Mouse (Mus musculus) embryo, embryonic 11 days (tissue): ENCODE data around the gene Ftsj3.

Experiments used
- DNase-seq: peaks from one replicate; pipeline ENCODE4 v3.0.0-alpha.2; 2015

Ftsj3 gene

GRCm38 (mm10) chr11:106255685-106256451 is at the start of gene Ftsj3, which contains the start of gene Psmc5:
Ftsj3 (minus strand) TSS chr11:106256079.
Psmc5 (plus strand) TSS chr11:106256154.
- DNase-seq: peak; percentile 98

GRCm38 (mm10) chr11:106305348-106306064 is 49.6 kb upstream of the Ftsj3 start:
- no peak for DNase-seq

GRCm38 (mm10) chr11:106302634-106303033 is 46.8 kb upstream of the Ftsj3 start:
- DNase-seq: peak; percentile 64

GRCm38 (mm10) chr11:106301765-106302164 is 45.9 kb upstream of the Ftsj3 start, which contains the start of gene Gh:
Gh (minus strand) TSS chr11:106301865.
- DNase-seq: no peak

DNA sequence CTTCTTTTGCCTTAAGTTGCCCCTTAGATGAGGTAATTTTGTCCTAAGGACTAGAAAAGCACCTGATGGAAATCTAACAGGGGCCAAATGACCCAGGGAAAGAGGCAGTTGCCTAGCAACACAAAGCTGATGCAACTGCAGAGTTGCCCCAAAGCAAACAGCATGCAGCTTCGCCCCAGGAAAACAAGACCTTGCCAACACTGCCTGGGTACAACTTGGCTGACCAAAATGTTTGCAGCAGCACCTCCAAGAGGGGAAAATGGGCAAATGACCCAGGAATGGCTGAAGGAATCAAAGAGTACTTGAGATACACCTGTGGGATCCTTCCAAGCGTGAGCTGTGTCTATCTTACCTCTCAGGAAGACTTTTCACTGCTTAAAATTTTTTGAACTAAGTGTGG is 36.0 kb upstream of the Ftsj3 start:
- DNase-seq: no peak

DNA sequence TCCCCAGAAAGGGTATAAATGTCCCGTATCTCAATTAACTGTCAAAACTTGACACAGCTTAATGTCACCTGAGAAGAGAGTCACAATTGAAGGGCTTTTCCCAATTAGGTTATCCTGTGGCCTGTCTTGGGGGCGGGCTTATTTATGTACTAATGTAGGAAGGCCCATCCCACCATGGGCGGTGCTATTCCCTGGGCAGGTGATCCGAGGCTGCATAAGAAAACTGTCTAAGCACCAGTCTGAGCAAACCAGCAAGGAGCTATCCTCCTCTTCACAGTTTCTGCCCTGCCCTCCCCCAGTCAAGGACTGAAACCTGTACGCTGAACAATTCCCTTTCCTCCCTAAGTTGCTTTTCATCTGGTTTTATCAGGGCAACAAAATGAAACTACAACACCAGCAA is 34.5 kb upstream of the Ftsj3 start:
- no peak for DNase-seq

DNA sequence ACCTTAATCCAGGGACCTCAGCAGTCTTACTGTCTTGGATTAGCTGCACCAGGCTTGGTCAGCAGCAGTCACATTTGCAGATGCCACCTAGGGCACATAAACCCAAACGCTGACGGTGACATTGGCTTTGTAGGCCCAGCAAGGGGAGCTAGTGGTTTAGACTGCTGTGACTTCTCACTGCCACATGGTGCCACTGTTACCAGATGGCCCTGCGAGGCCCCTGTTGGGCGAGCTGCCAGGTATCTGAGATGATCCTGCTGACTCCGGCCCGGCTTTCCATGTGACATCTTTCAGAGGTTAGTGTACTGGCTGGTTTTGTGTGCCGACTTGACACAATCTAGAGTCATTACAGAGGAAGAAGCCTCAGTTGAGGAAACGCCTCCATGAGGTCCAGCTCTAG is 33.5 kb upstream of the Ftsj3 start:
- DNase-seq: no peak

DNA sequence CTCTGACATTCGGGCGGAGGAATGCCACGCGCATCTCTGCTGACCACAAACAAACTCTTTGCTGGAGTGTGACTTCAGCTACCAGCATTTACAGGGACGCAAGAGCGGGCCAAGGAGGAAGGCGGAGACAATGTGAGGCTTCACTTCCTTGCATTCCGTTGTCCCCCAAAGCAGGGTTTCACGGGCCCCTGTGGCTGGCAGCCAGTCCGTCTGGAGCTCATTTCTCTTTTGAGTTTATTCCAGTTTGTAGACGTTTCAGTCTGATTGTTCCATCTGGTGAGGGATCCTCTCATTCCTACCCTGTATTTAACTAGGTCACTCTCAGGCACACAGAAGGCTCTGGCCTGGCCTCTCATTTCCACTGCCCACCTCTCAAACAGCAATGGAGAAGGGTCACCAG is 31.1 kb upstream of the Ftsj3 start:
- DNase-seq: no peak

DNA sequence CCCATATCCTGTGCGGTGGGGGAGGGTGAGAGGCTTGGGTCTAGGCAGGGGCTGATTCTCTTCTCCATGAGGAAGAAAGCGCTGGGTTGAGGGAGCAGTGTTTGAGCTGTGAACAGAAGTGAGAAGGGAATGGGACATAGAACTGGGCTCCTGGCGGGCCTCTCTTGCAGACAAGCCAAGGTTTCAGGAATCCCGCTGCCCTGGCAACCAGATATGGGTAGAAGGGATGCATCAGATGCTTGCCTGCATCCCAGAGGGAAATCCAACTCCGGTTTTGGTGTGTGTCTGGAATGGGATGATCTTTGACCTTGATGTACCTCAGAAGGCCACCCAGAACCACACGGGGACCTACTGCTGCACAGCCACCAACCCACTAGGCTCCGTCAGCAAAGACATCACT is 30.3 kb upstream of the Ftsj3 start:
- no peak for DNase-seq

GRCm38 (mm10) chr11:106284126-106284525 is 28.2 kb upstream of the Ftsj3 start:
- DNase-seq: no peak

- no peak for DNase-seq
These were observed 27.5 kb upstream of the Ftsj3 start for GRCm38 (mm10) chr11:106283371-106283770.

DNA sequence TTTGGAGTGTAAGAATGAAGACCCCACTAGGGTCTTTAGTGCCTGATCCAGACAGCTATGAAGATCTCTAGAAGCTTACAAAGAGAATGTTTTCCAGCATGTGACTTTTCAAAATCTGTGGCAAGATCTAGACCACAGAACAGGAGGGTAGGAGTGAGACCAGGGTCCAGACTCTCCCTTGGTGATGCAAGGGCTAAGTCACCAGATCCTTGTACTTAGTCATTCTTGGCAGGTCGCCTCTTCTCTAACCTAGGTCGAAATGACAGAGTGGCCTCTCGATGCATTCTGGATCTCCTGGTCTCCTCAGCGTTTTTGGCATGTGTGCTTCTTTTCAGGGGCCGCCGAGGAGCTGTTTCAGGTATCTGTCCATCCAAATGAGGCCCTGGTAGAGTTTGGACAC is 26.6 kb upstream of the Ftsj3 start:
- no peak for DNase-seq

DNA sequence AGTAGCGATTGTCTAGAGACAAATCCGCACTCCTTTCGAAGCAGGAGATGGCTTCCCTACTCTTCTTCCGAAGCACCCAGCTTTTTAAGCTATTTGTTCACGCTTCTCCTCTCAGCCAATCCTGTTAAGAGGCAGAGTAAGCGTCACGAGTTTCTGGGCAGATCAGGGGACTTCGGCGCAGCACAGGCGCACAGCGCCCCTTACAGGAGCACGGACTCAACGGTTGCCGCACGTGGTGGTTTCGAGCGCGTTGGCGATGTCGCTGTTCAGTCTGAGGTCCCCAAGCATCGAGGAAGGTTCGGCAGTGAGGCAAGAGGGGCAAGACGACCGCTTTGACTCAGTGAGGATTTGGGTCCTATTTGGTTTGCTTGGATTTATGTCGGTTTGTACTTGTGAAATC is 20.6 kb upstream of the Ftsj3 start, which contains the start of gene Tcam1:
TSS of gene Tcam1 (plus strand) at position 219 of the 400 bp plus-strand sequence.
- peak; percentile 95 for DNase-seq

- peak; percentile 49 for DNase-seq
These were observed 19.1 kb upstream of the Ftsj3 start for GRCm38 (mm10) chr11:106274971-106275411.

DNA sequence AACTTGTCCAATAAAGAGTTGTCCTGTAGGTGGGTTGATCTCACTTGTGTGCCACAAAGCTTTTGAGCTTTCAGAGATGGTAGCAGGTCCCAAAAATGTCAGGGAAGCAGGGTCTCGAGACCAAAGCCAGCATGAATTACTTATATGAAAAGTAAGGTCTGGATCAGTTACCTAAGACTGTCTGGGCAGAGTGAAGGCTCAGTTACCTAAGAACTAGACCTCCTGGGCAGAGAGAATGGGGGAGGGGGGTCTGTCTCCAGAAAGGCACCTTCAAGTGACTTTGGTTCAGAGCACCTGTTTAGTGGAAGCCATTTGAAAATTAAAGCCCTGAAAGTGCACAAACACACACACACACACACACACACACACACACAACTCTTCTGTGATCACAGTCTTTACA is 18.5 kb upstream of the Ftsj3 start:
- no peak for DNase-seq

GRCm38 (mm10) chr11:106273811-106274210 is 17.9 kb upstream of the Ftsj3 start:
- DNase-seq: no peak

GRCm38 (mm10) chr11:106273311-106273684 is 17.4 kb upstream of the Ftsj3 start:
- no peak for DNase-seq

DNA sequence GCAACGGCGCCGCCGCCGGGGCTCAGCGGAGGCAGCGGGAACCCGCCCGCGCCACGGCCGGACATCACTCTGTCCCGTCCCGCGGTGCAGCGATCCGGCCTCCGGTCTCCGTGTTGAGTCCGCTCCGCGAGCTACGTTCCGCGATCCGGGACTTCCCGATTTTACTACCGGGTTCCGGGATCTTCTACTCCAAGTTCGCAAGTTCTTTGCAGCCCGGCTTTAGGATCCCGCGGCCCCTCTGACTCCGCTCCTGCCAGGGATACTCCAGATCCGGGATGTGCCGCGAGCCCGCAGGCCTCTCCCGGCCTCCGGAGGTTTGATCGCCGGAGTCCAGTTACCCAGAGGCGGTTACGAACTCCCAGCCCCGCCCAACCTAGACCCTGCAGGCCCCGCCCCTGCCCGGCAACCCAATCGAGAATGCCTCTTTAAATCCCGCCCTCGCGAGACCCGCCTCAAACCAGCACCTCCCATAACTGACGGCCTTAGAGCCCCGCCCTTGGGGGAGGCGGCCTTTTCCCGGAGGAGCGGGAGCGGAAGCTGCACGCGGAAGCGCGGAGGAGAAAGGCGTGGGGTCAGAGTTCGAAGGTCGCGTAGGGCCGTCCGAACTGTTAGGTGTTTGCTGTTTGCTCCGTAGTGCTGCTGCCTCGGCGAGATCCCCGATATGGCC is 16.9 kb upstream of the Ftsj3 start, which contains the start of gene Smarcd2:
TSS of gene Smarcd2 (minus strand) at position 329 of the 667 bp plus-strand sequence.
- DNase-seq: peak; percentile 100

DNA sequence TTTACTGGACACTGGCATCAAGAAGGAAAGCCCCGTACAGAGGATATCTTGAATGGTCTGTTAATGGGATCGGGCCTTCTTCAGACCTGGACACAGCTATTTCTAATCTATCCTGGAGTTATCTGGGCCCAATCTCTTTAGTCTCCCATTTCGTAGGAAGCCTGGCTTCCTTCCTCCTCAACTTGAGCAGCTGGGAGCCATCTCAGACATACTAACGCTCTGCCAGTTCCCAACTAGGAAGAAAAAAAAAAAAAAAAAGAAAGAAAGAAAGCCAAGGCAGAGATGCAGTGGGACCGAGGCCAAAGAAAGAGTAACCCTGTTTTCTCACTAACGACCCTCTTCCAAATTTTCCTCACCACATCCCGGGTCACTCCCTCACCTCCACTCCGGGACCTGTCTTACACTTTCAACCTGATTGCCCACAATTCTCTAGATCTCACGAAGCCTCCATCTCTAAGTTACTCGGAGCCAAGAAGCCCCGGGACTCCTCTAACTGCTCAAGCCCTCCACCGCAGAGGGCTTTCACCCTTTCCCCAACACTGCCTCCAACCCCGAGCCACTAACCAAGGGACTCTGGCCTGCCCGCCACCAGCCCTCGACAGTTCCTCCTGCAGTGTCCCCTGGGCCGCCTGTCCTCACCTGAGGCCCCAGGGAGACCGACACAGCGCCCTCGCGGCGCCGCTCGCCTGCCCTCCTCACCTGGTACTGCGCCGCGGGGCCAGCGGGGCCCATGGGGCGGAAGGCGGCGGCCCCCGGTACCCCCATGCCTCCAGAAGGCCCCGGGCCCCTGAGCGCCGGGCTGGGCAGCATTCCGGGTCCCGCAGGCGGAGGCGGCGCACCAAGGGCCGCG is 16.1 kb upstream of the Ftsj3 start:
- peak; percentile 50 for DNase-seq

GRCm38 (mm10) chr11:106271131-106271793 is 15.4 kb upstream of the Ftsj3 start:
- peak; percentile 26 for DNase-seq

- DNase-seq: peak; percentile 64
These were observed 13.2 kb upstream of the Ftsj3 start for GRCm38 (mm10) chr11:106269060-106269431.
